Mouse (Mus musculus): Measurements from ENCODE around the gene Slc16a4. TPM values are rescaled to one million over a fixed set of nuclear protein-coding genes. Genes with fewer than 3 reads are reported as not detected.
A peak's percentile ranks its signal among the peaks of the same experiment; 100 is the strongest.
"Not testable (repeated sequence)": the region's sequence is repeated elsewhere in the genome, so short reads cannot be mapped to it uniquely, and the experiment has no call there.

The Slc16a4 gene
- polyA plus RNA-seq, 1 experiment from 2014 or later: 3.1 TPM

- peaks cover 0 to 9% of the 10 kb centered on the region in 2 experiments; a peak in 2 of 4 replicates for H3K4me1 ChIP-seq (ENCODE audit: control insufficient read depth in 2 of 2, insufficient read depth in 2 of 2, low read length in 2 of 2)
- H3K4me3 ChIP-seq (ENCODE audit: control insufficient read depth in 1 of 2, insufficient read depth in 1 of 2, low read depth in 1 of 2, low read length in 2 of 2): no peak overlapping the region
- 75% methylated on average over 5 of the region's 5 CpGs for WGBS
- H3K9ac ChIP-seq (ENCODE audit: low read length): no peak overlapping the region
- no peak overlapping the region for H3K27ac ChIP-seq (replicated peaks in 1 of 2; ENCODE audit: control insufficient read depth in 1 of 2, insufficient read depth in 1 of 2, low read depth in 2 of 2, low read length in 2 of 2)
- ATAC-seq (ENCODE audit: insufficient number of reproducible peaks, insufficient read depth, low FRiP score, low read depth): no peak
- H3K36me3 ChIP-seq (ENCODE audit: control insufficient read depth, insufficient read depth, low read length): peaks cover 13% of the 10 kb centered on the region; the same call in 1 of the 2 replicates
- no peaks in the 10 kb centered on the region for H3K27me3 ChIP-seq (ENCODE audit: control insufficient read depth, insufficient read depth, low read length)
- H3K9me3 ChIP-seq (ENCODE audit: control insufficient read depth, low read length): no peaks in the 10 kb centered on the region
- no peak overlapping the region for H3K4me2 ChIP-seq (ENCODE audit: low read length)
Measured at GRCm38 (mm10) chr3:107295672-107296360, 4.8 kb downstream of the Slc16a4 start.

GRCm38 (mm10) chr3:107296917-107297316 lies 5.9 kb downstream of the Slc16a4 start:
- H3K9me3 ChIP-seq (ENCODE audit: control insufficient read depth, low read length): not testable (repeated sequence)
- H3K36me3 ChIP-seq (ENCODE audit: control insufficient read depth, insufficient read depth, low read length): peaks cover 24% of the 10 kb centered on the region
- WGBS: 74% methylated on average over 4 of the region's 4 CpGs

GRCm38 (mm10) chr3:107317338-107317737 lies 26.3 kb downstream of the Slc16a4 start:
- Histone ChIP-seq H3K36me3 (ENCODE audit: control insufficient read depth, insufficient read depth, low read length) (peaks cover 35% of the 10 kb centered on the region), H3K9me3 (ENCODE audit: control insufficient read depth, low read length) (no peaks in the 10 kb centered on the region), H3K4me3 (ENCODE audit: control insufficient read depth in 1 of 2, insufficient read depth in 1 of 2, low read depth in 1 of 2, low read length in 2 of 2) (no peak overlapping the region), H3K27ac (replicated peaks in 1 of 2; ENCODE audit: control insufficient read depth in 1 of 2, insufficient read depth in 1 of 2, low read depth in 2 of 2, low read length in 2 of 2) (no peak overlapping the region), H3K9ac (ENCODE audit: low read length) (no peak overlapping the region), H3K27me3 (ENCODE audit: control insufficient read depth, insufficient read depth, low read length) (no peaks in the 10 kb centered on the region), H3K4me1 (ENCODE audit: control insufficient read depth in 2 of 2, insufficient read depth in 2 of 2, low read length in 2 of 2) (peaks cover 0 to 6% of the 10 kb centered on the region in 2 experiments; a peak in 2 of 4 replicates), H3K4me2 (ENCODE audit: low read length) (no peak overlapping the region)
- 92% methylated on average over 3 of the region's 3 CpGs for WGBS
- ATAC-seq (ENCODE audit: insufficient number of reproducible peaks, insufficient read depth, low FRiP score, low read depth): no peak

More at GRCm38 (mm10) chr3:107296917-107297316, 5.9 kb downstream of the Slc16a4 start:
- not testable (repeated sequence) for ATAC-seq (ENCODE audit: insufficient number of reproducible peaks, insufficient read depth, low FRiP score, low read depth); H3K4me3 ChIP-seq (ENCODE audit: control insufficient read depth in 1 of 2, insufficient read depth in 1 of 2, low read depth in 1 of 2, low read length in 2 of 2); H3K27me3 ChIP-seq (ENCODE audit: control insufficient read depth, insufficient read depth, low read length); H3K27ac ChIP-seq (replicated peaks in 1 of 2; ENCODE audit: control insufficient read depth in 1 of 2, insufficient read depth in 1 of 2, low read depth in 2 of 2, low read length in 2 of 2); H3K4me2 ChIP-seq (ENCODE audit: low read length); H3K4me1 ChIP-seq (ENCODE audit: control insufficient read depth in 2 of 2, insufficient read depth in 2 of 2, low read length in 2 of 2); H3K9ac ChIP-seq (ENCODE audit: low read length)

GRCm38 (mm10) chr3:107321141-107321540 lies 30.1 kb downstream of the Slc16a4 start:
- peaks cover 3 to 32% of the 10 kb centered on the region in 2 experiments; a peak in 3 of 4 replicates for H3K4me1 ChIP-seq (ENCODE audit: control insufficient read depth in 2 of 2, insufficient read depth in 2 of 2, low read length in 2 of 2)
- no peak overlapping the region for H3K4me2 ChIP-seq (ENCODE audit: low read length)
- H3K27me3 ChIP-seq (ENCODE audit: control insufficient read depth, insufficient read depth, low read length): no peaks in the 10 kb centered on the region
- no peak overlapping the region for H3K4me3 ChIP-seq (ENCODE audit: control insufficient read depth in 1 of 2, insufficient read depth in 1 of 2, low read depth in 1 of 2, low read length in 2 of 2)
- no peaks in the 10 kb centered on the region for H3K9me3 ChIP-seq (ENCODE audit: control insufficient read depth, low read length)
- no peak overlapping the region for H3K9ac ChIP-seq (ENCODE audit: low read length)
- H3K36me3 ChIP-seq (ENCODE audit: control insufficient read depth, insufficient read depth, low read length): peaks cover 51% of the 10 kb centered on the region
- no peak for ATAC-seq (ENCODE audit: insufficient number of reproducible peaks, insufficient read depth, low FRiP score, low read depth)
- H3K27ac ChIP-seq (replicated peaks in 1 of 2; ENCODE audit: control insufficient read depth in 1 of 2, insufficient read depth in 1 of 2, low read depth in 2 of 2, low read length in 2 of 2): no peak overlapping the region
- WGBS: 92% methylated on average over 2 of the region's 2 CpGs

GRCm38 (mm10) chr3:107321776-107322175 lies 30.7 kb downstream of the Slc16a4 start:
- Histone ChIP-seq H3K27me3 (ENCODE audit: control insufficient read depth, insufficient read depth, low read length) (no peaks in the 10 kb centered on the region), H3K36me3 (ENCODE audit: control insufficient read depth, insufficient read depth, low read length) (peaks cover 51% of the 10 kb centered on the region), H3K4me2 (ENCODE audit: low read length) (no peak overlapping the region), H3K27ac (replicated peaks in 1 of 2; ENCODE audit: control insufficient read depth in 1 of 2, insufficient read depth in 1 of 2, low read depth in 2 of 2, low read length in 2 of 2) (no peak overlapping the region), H3K9me3 (ENCODE audit: control insufficient read depth, low read length) (no peaks in the 10 kb centered on the region), H3K4me1 (ENCODE audit: control insufficient read depth in 2 of 2, insufficient read depth in 2 of 2, low read length in 2 of 2) (peaks cover 3 to 33% of the 10 kb centered on the region in 2 experiments; a peak in 3 of 4 replicates), H3K9ac (ENCODE audit: low read length) (no peak overlapping the region), H3K4me3 (ENCODE audit: control insufficient read depth in 1 of 2, insufficient read depth in 1 of 2, low read depth in 1 of 2, low read length in 2 of 2) (no peak overlapping the region)
- ATAC-seq (ENCODE audit: insufficient number of reproducible peaks, insufficient read depth, low FRiP score, low read depth): no peak

- Histone ChIP-seq H3K36me3 (ENCODE audit: control insufficient read depth, insufficient read depth, low read length) (peaks cover 72% of the 10 kb centered on the region), H3K27ac (replicated peaks in 1 of 2; ENCODE audit: control insufficient read depth in 1 of 2, insufficient read depth in 1 of 2, low read depth in 2 of 2, low read length in 2 of 2) (no peak overlapping the region), H3K4me2 (ENCODE audit: low read length) (no peak overlapping the region), H3K9ac (ENCODE audit: low read length) (no peak overlapping the region), H3K4me1 (ENCODE audit: control insufficient read depth in 2 of 2, insufficient read depth in 2 of 2, low read length in 2 of 2) (peaks cover 17 to 53% of the 10 kb centered on the region in 2 experiments), H3K27me3 (ENCODE audit: control insufficient read depth, insufficient read depth, low read length) (no peaks in the 10 kb centered on the region), H3K9me3 (ENCODE audit: control insufficient read depth, low read length) (no peaks in the 10 kb centered on the region), H3K4me3 (ENCODE audit: control insufficient read depth in 1 of 2, insufficient read depth in 1 of 2, low read depth in 1 of 2, low read length in 2 of 2) (no peak overlapping the region)
- WGBS: 95% methylated on average over 1 of the region's 1 CpGs
- no peak for ATAC-seq (ENCODE audit: insufficient number of reproducible peaks, insufficient read depth, low FRiP score, low read depth)
Measured at GRCm38 (mm10) chr3:107326442-107326841, 35.4 kb downstream of the Slc16a4 start.

GRCm38 (mm10) chr3:107330503-107331424 lies 39.7 kb downstream of the Slc16a4 start:
- H3K27ac ChIP-seq (replicated peaks in 1 of 2; ENCODE audit: control insufficient read depth in 1 of 2, insufficient read depth in 1 of 2, low read depth in 2 of 2, low read length in 2 of 2): no peak overlapping the region
- WGBS: 46% methylated on average over 28 of the region's 28 CpGs
- H3K4me2 ChIP-seq (ENCODE audit: low read length): peak overlapping the region; percentile 98
- peaks cover 52% of the 10 kb centered on the region for H3K36me3 ChIP-seq (ENCODE audit: control insufficient read depth, insufficient read depth, low read length)
- no peaks in the 10 kb centered on the region for H3K27me3 ChIP-seq (ENCODE audit: control insufficient read depth, insufficient read depth, low read length)
- no peaks in the 10 kb centered on the region for H3K9me3 ChIP-seq (ENCODE audit: control insufficient read depth, low read length)
- H3K9ac ChIP-seq (ENCODE audit: low read length): peak overlapping the region; percentile 98
- ATAC-seq (ENCODE audit: insufficient number of reproducible peaks, insufficient read depth, low FRiP score, low read depth): no peak
- peak overlapping the region; percentile 95 to 99 for H3K4me3 ChIP-seq (ENCODE audit: control insufficient read depth in 1 of 2, insufficient read depth in 1 of 2, low read depth in 1 of 2, low read length in 2 of 2)
- H3K4me1 ChIP-seq (ENCODE audit: control insufficient read depth in 2 of 2, insufficient read depth in 2 of 2, low read length in 2 of 2): peaks cover 18 to 42% of the 10 kb centered on the region in 2 experiments

All from heart, embryonic 14.5 days (tissue).